Mouse (Mus musculus) Muller cell, postnatal 12 days (primary cell): ENCODE measurements around the gene Eif4b.

Experiments
- DNase-seq: peaks from one replicate; pipeline ENCODE4 v3.0.0-alpha.2; 2015; ENCODE audit errors: inconsistent ontology term

Eif4b gene

GRCm38 (mm10) chr15:102073559-102074069, at the start of gene Eif4b:
TSS of gene Eif4b (plus strand) at chr15:102073773.
- peak; percentile 100 for DNase-seq

DNA sequence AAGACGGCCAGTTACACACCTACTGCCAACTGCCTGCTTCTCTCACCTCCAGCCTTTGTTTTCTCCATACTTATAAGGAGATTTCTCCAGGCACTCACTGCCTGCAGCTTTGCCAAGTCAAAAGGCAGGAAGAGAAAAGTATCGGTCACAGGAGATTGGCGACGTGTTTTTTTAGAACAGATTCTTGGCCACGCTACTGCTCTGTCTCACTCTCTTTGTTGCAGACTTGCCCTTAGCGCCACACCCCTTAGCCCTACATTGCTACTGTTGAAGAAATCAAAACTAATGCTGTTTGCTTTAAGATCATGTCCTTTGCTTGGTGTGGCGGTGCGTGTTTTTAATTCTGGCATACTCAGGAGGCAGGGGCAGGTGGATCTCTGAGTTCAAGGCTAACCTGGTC, 49.7 kb upstream of the Eif4b start:
- DNase-seq, result no peak

- DNase-seq, result no peak
Measured at GRCm38 (mm10) chr15:102025136-102025872, 48.3 kb upstream of the Eif4b start.

DNA sequence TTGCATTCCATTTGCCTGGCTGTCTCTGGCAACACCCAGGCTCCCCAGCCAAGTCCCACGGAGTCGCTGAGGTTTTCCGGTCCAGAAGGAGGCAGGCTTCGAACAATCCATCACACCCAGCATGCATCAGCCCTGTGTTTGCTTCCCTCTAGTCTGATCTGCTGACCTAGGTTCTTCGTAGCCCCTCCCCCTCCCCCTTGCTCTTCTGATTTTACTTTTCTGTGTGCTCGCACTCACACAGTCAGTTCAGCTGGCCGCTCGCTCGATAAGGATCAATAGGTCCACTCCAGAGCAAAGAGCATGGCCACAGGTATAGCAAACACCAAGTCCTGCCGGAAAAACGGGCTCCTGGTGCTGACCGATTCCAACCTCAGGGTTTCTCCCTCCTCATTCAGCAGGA, 47.1 kb upstream of the Eif4b start:
- DNase-seq, result no peak

GRCm38 (mm10) chr15:102028040-102028439, 45.5 kb upstream of the Eif4b start, which contains the start of gene Krt18:
TSS of gene Krt18 (plus strand) at chr15:102028180.
- no peak for DNase-seq

GRCm38 (mm10) chr15:102034121-102035053, 39.2 kb upstream of the Eif4b start:
- peak; percentile 34 for DNase-seq

- no peak for DNase-seq
Measured at GRCm38 (mm10) chr15:102040277-102040676, 33.3 kb upstream of the Eif4b start.

GRCm38 (mm10) chr15:102041951-102042350, 31.6 kb upstream of the Eif4b start:
- DNase-seq, result no peak

DNA sequence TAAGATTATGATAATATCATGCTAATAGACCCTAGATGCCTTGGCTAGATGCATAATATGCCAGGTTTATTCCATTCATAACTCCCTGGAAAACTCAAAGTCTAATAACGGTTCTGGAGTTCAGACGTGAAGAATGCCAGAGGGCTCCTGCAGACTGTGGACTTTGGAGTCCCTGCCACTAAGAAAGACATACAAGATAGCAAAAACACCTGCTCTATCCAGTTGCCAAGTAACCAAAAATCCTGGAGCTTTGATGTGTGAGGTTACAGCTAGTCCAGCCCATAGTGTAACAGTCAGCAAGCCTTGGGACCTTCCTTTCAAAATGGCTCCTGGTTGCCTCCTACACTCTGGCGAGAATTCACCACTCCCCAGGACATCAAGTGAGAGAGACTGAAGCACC, 28.8 kb upstream of the Eif4b start:
- no peak for DNase-seq

DNA sequence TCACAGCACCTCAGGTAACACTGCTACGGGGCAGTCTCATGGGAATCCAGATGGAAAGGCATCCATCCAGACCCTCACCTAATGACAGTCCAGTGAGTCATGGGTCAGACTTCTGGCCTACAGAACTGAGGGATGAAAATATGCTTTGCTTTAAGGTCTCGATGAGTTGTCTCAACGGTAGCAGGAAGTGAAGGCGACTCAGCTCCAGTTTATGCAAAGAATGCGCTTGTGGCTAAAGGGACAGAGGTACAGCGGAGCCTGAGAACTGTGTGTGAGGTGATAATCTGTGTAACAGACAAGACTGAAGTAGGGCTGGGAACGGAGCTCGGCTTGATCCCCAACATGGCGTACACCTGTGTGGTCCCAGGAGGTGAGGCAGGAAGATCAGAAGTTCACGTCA, 27.9 kb upstream of the Eif4b start:
- peak; percentile 65 for DNase-seq

DNA sequence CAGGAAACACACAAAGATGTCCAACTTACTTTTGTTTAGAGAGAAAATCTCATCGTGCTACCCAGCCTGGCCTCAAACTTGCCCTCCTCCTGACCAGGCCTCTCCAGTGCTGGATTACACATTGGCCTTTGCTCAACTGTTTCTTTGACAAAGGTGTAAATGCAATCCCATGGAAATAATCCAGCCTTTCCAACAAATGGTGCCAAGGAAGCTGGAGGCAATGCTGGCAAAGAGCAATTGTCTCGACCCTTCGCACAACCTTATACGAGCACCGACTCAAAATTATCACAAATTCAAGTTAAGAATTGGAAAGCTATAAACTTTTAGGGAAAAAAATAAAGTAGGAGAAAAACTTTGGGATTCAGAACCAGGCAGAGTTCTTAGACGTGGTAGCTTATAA, 25.6 kb upstream of the Eif4b start:
- no peak for DNase-seq

DNA sequence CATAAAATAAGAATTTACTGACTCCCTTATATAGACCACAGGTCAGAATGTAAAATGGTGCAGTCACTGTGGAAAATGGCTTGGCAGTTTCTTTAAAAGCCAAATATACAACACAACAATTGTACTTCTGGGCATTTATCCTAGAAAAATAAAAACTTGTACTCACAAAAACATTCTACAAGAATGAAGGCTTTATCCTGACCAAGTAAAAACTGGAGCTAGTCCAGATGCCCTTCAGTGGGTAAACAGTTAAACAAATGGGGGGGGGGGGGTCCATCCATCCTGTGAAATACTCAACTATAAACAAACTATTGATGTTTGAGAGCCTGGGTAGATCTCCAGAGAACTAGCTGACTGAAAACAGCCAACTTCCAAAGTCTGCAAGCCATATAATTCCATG, 23.7 kb upstream of the Eif4b start:
- no peak for DNase-seq

GRCm38 (mm10) chr15:102051920-102052683, 21.5 kb upstream of the Eif4b start:
- peak; percentile 70 for DNase-seq

- DNase-seq, result no peak
Measured at GRCm38 (mm10) chr15:102056495-102057174, 16.9 kb upstream of the Eif4b start.

DNA sequence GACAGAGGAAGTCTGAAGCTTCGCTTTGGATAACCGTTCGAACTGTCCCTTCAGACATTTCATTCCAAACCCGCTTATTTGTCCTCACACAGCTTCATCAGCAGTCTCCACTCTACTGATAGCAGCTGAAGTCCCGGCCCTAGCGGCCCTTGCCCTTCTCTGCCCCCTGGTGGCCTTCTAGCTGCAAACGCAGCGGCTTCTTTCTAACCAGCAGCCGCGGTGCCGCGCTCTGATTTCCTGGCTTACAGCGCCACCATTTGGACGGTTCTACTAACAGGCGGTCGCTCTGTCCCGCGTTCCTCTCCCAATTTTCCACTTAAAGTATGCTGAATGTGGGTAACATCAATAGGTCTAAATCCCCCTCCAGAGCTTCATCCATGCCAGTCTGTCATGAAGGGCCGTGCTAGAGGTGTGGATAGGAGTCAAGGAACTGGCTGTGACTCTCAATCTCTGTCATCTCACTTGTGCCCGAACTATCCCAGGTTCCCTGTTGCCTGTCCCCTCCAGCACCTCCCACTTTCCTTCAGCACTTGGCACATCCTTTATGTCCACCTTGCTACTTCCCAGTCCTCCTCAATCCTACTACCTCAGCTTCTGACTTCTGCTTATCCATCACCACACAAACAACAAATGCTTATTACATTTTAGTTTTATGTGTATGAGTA, 7.8 kb upstream of the Eif4b start:
- DNase-seq, result peak; percentile 85

GRCm38 (mm10) chr15:102070476-102071467, 2.8 kb upstream of the Eif4b start:
- no peak for DNase-seq

DNA sequence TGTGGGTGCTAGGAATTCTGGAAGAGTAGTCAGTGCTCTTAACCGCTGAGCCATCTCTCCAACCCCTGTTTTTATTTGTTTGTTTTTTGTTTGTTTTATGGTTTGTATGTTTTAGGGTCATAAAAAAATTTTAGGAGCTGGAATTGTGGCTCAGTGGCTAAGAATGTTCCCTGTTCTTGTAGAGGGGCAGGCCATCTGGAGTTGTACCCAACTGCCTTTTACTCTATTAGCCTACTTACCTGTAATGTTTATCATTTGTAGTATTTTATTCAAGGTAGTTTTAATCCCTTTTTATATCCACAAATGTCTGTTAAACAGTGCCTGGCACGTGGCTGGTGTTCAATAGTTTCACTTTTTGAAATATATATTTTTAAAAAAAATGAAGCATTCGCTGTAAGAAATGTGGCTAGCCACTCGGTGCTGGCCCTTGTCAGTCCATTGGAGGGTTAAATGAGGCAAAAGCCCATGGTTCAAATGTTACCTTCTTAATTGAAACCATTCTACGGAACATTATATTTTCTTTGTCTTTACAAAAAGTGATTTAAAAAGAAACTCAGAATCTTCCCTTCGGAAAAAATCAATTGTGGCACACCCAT, 512 bp upstream of the Eif4b start:
- DNase-seq, result no peak

DNA sequence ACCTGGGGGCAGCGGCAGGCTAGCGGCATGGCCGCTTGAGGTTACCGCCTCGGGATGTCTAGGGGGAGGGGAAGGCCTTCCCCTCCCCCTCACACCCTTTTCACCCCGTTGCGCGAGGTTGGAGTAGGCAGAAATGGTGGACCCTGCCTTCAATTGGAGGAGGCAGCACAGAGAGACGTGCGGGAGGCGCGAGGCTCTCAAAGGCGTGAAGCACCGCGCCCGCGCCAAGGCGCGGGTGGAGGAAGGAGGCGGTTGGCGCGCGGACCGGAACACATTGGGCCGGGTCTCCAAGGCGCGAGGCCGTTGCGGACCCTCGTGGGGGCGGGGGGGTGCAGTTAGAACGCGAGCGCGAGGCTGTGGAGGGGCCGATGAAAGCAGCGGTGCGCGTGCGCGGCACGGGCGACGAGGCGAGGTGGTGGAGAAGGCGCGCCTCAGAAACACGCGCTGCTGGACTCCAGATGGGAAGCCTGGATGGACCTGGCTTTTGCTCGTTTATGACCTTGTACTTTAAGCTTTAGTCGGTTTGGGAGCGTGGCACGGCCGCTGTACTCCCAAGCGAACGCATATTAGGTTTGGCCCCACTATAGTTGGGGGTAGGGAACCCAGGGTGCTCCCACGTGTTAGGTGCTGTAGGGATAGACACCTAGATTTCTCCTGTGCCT, 628 bp downstream of the Eif4b start:
- peak; percentile 68 for DNase-seq
